Mouse (Mus musculus) layer of hippocampus, adult 8-10 months (tissue): ENCODE data around the gene Arpc1b. TPM values are rescaled to one million over a fixed set of nuclear protein-coding genes. Genes with fewer than 3 reads are reported as not detected.

Source experiments
- DNase-seq, 2 experiments: peaks; one replicate each; pipeline ENCODE4 v3.0.0; 2022; ENCODE audit warnings: low spot score in 2 of 2
- total RNA-seq, 4 experiments: library from RNA; stranded (reverse); gene quantifications; 2 replicates each; pipeline ENCODE4 v1.2.4; 2022

The Arpc1b gene
- total RNA-seq, 4 experiments from 2014 or later: 16.9 to 66.2 (median 37.8) TPM

GRCm38 (mm10) chr5:145164710-145165109 lies 50.7 kb downstream of the Arpc1b start:
- DNase-seq: no peak

GRCm38 (mm10) chr5:145165184-145165583 lies 51.2 kb downstream of the Arpc1b start:
- no peak for DNase-seq

GRCm38 (mm10) chr5:145166536-145167305 lies 52.7 kb downstream of the Arpc1b start, which contains the start of the genes Ptcd1 and Cpsf4:
Gene Ptcd1, minus strand, starts transcription at chr5:145167108.
Gene Cpsf4, plus strand, starts transcription at chr5:145167213.
- DNase-seq: peak; percentile 97 to 99

- DNase-seq: peak in 1 of 2 experiments; percentile 28
Measured at GRCm38 (mm10) chr5:145167306-145167661, 53.3 kb downstream of the Arpc1b start.

- no peak for DNase-seq
Measured at GRCm38 (mm10) chr5:145178461-145178980, 64.5 kb downstream of the Arpc1b start.

Other genes starting within 250 kb of the Arpc1b start
- 10 to 100 TPM; 29.7 to 35.4 (median 31.0) TPM for gene Smurf1, start 148.4 kb upstream of the Arpc1b start, total RNA-seq
- gene Gm4871, start 81.5 kb upstream of the Arpc1b start, total RNA-seq: not detected
- gene 1700018F24Rik, start 71.2 kb upstream of the Arpc1b start, total RNA-seq: not detected
- gene Arpc1a, start 30.4 kb upstream of the Arpc1b start, total RNA-seq: 100 to 1,000 TPM; 223 to 245 (median 243) TPM
- not detected for gene Kpna7, start 30.2 kb upstream of the Arpc1b start, total RNA-seq
- 10 to 100 TPM; 70.8 to 100.0 (median 83.5) TPM for gene Pdap1, start 26.0 kb downstream of the Arpc1b start, total RNA-seq
- gene Bud31, start 26.1 kb downstream of the Arpc1b start, total RNA-seq: 10 to 100 TPM; 67.8 to 76.8 (median 73.0) TPM
- 10 to 100 TPM; 19.1 to 28.7 (median 24.0) TPM for gene Ptcd1, start 52.9 kb downstream of the Arpc1b start, total RNA-seq
- gene Cpsf4, start 53.0 kb downstream of the Arpc1b start, total RNA-seq: 10 to 100 TPM; 24.9 to 30.7 (median 25.6) TPM
- 100 to 1,000 TPM; 217 to 378 (median 300) TPM for gene Atp5j2, start 77.8 kb downstream of the Arpc1b start, total RNA-seq
- 10 to 100 TPM; 11.9 to 14.0 (median 12.9) TPM for gene Zkscan14, start 87.7 kb downstream of the Arpc1b start, total RNA-seq
- gene Zkscan5, start 90.3 kb downstream of the Arpc1b start, total RNA-seq: 10 to 100 TPM; 10.2 to 12.4 (median 10.6) TPM
- gene Zfp655, start 117.5 kb downstream of the Arpc1b start, total RNA-seq: 10 to 100 TPM; 29.7 to 30.8 (median 30.4) TPM
- 10 to 100 TPM; 18.2 to 25.7 (median 22.3) TPM for gene Zscan25, start 166.3 kb downstream of the Arpc1b start, total RNA-seq
- gene Cyp3a57, start 231.1 kb downstream of the Arpc1b start, total RNA-seq: under 1 TPM in 2 of 4 experiments, not detected in 2; 0.32 to 0.43 TPM